Mouse (Mus musculus) neural tube, embryonic 12.5 days (tissue): ENCODE results near the gene Asap2. TPM values are rescaled to one million over a fixed set of nuclear protein-coding genes. Genes with fewer than 3 reads are reported as not detected.

ENCODE experiments used
- ATAC-seq: fragments of 200-750 bp; cut with Nextera tagmentation; 2 replicates; pipeline ENCODE4 v1.8.0; 2017; ENCODE audit warnings: low read depth, mild to moderate bottlenecking, moderate TSS enrichment, moderate library complexity; ENCODE audit not compliant: low FRiP score
- H3K27ac ChIP-seq: fragments of 300-500 bp; sonication (generic); 2 replicates; pipeline ENCODE4 v1.5.1; 2016
- H3K27me3 ChIP-seq: fragments of 300-500 bp; sonication (generic); replicated peaks from 2 replicates; pipeline ENCODE4 v1.6.1; 2016; ENCODE audit warnings: mild to moderate bottlenecking
- H3K36me3 ChIP-seq: fragments of 300-500 bp; sonication (generic); 2 replicates; pipeline ENCODE4 v1.6.1; 2016; ENCODE audit warnings: mild to moderate bottlenecking
- H3K4me1 ChIP-seq: fragments of 300-500 bp; sonication (generic); 2 replicates; pipeline ENCODE4 v1.6.1; 2016
- H3K4me2 ChIP-seq: fragments of 300-500 bp; sonication (generic); replicated peaks from 2 replicates; pipeline ENCODE4 v1.6.1; 2016; ENCODE audit warnings: mild to moderate bottlenecking
- H3K4me3 ChIP-seq: fragments of 300-500 bp; sonication (generic); 2 replicates; pipeline ENCODE4 v1.5.1; 2016
- H3K9ac ChIP-seq: fragments of 300-500 bp; sonication (generic); 2 replicates; pipeline ENCODE4 v1.6.1; 2016; ENCODE audit warnings: mild to moderate bottlenecking
- H3K9me3 ChIP-seq: fragments of 300-500 bp; sonication (generic); 2 replicates; pipeline ENCODE4 v1.6.1; 2016; ENCODE audit warnings: mild to moderate bottlenecking
- WGBS: fragments of 180-500 bp; shearing (Covaris S2); methylation state at CpG from one replicate; pipeline ENCODE4 v1.1.7; 2016; 5-methylcytosine and 5-hydroxymethylcytosine counted together
- polyA plus RNA-seq: library from polyadenylated mRNA; unstranded; fragments of >200 nt; fragmentation: Nextera tagmentation; extraction: Ambion mirVana; gene quantifications from 2 replicates; pipeline ENCODE4 v1.2.1, GENCODE M21; 2016

Asap2 gene
- polyA plus RNA-seq, 1 experiment from 2014 or later: 16.6 TPM

DNA sequence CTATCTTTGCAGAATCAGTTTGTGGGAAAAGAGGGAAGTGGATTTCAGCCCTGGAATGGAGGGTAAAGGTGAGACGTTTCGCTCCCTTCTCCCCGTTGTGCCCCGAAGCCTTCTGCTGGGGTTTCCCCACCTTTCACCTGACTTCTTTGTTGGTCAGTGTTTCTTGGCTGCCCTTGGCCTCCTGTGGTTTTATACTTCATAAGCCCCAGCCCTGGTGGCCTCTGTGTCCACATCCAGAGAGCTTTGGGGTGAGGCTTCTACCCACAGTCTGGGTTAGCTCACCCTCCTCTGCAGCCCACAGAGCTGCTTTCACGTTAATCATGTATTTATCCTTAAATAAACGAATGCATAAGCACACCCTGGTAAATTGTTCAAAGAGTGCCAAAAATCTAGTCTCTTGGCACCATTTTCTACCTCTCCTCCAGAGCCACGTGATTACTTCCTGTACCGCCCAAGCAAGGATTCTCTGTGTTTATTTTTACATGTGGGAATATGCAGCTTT, 170.1 kb downstream of the Asap2 start:
- no peak overlapping the region for H3K9ac ChIP-seq
- H3K36me3 ChIP-seq: no peaks in the 10 kb centered on the region
- no peak overlapping the region for H3K4me3 ChIP-seq
- peaks cover 13% of the 10 kb centered on the region for H3K4me1 ChIP-seq
- no peak overlapping the region for H3K27ac ChIP-seq
- H3K27me3 ChIP-seq: no peaks in the 10 kb centered on the region
- H3K4me2 ChIP-seq: no peak overlapping the region
- WGBS: 87% methylated on average over 8 of the region's 8 CpGs
- ATAC-seq: no peak
- H3K9me3 ChIP-seq: no peaks in the 10 kb centered on the region

DNA sequence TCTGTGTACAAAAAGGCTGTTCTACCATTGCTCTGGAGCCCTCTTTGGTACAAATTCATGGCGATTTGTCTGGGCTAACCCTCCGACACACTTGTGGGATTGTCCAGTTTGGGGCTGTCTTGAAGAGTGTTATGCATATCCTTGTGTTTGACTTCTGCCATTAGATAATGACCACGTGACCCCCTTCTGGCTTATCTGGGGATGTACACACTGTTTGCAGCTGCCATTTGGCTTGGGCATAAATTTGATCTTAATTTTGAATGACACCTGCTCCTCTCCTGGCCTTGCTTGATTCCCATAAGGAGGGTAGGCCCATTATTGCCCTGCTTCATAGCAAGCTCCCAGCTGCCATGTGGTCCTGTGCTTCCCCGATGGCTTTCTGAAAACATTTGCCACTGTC, 171.6 kb downstream of the Asap2 start:
- no peaks in the 10 kb centered on the region for H3K9me3 ChIP-seq
- H3K36me3 ChIP-seq: no peaks in the 10 kb centered on the region
- no peak overlapping the region for H3K9ac ChIP-seq
- peaks cover 22% of the 10 kb centered on the region for H3K4me1 ChIP-seq
- no peak for ATAC-seq
- no peaks in the 10 kb centered on the region for H3K27me3 ChIP-seq
- no peak overlapping the region for H3K4me3 ChIP-seq
- no peak overlapping the region for H3K27ac ChIP-seq
- no peak overlapping the region for H3K4me2 ChIP-seq
- WGBS: 92% methylated on average over 4 of the region's 4 CpGs

DNA sequence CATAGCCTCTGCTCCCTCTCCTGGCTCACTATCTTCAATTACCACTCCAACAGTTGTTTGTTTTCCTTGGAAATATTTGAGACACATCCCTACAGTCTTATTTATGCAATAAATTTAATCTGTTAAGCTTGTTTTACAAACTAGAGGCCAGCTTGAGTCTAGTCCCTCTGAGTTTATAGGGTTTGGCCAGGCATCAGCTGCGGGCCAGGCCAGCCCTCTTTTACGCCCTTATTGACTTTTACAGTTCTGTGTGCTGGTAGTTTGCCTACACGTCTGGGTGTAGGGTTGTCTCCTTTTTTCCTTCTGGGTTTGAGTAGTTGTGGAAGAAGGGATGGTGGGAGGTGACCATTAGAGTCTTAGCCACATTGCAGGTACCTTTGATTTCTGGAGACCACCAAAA, 173.4 kb downstream of the Asap2 start:
- WGBS: 42% methylated on average over 3 of the region's 3 CpGs
- Histone ChIP-seq H3K9me3 (no peaks in the 10 kb centered on the region), H3K4me1 (peaks cover 33% of the 10 kb centered on the region), H3K4me2 (no peak overlapping the region), H3K9ac (no peak overlapping the region), H3K27me3 (no peaks in the 10 kb centered on the region), H3K4me3 (no peak overlapping the region), H3K27ac (no peak overlapping the region), H3K36me3 (no peaks in the 10 kb centered on the region)
- no peak for ATAC-seq

DNA sequence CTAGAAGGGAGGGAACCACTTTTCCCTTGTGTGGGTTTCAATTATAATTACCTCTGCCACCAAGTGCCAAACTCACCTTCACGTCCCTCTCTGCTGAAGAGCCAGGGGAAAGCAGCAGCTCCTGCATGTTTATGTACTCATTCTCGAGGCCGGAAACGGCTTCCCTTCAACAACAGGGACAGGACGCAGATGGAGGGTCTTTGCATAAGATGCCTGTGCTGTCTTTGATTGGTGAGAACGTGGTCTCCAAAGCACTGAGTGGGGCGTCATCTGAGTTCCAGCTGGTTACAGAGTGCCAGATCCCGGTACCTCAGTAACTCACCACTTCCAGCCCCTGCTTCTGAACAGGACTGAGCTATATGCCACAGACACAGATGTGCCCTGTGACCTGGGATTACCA, 174.0 kb downstream of the Asap2 start:
- peaks cover 5% of the 10 kb centered on the region; the same call in 1 of the 2 replicates for H3K36me3 ChIP-seq
- no peak overlapping the region for H3K4me3 ChIP-seq
- H3K4me1 ChIP-seq: peaks cover 29% of the 10 kb centered on the region
- no peak overlapping the region for H3K9ac ChIP-seq
- H3K27me3 ChIP-seq: no peaks in the 10 kb centered on the region
- WGBS: 75% methylated on average over 8 of the region's 8 CpGs
- ATAC-seq: no peak
- H3K27ac ChIP-seq: no peak overlapping the region
- no peak overlapping the region for H3K4me2 ChIP-seq
- no peaks in the 10 kb centered on the region for H3K9me3 ChIP-seq

DNA sequence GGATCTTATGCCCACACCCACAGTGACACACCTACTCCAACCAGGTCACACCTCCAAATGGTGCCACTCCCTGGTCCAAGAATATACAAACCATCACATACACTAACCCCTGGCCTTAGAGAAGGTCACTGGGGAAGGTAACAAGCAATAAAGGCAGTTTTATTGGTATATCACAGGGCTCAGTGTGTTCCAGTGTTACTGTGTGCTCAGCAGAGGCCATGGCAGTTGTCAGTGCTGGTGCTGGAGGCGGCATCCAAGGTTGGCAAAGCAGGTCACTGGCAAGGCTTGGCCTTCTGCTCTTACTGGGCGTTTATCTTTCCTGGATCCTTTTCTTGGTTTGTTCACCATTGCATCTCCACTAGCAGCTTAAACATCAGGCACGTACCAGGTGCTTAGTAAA, 174.9 kb downstream of the Asap2 start:
- Histone ChIP-seq H3K4me3 (no peak overlapping the region), H3K9me3 (no peaks in the 10 kb centered on the region), H3K27me3 (no peaks in the 10 kb centered on the region), H3K4me1 (peaks cover 22% of the 10 kb centered on the region; the same call in 1 of the 2 replicates), H3K36me3 (peaks cover 14% of the 10 kb centered on the region), H3K27ac (no peak overlapping the region), H3K9ac (no peak overlapping the region), H3K4me2 (no peak overlapping the region)
- ATAC-seq: no peak
- WGBS: 89% methylated on average over 3 of the region's 3 CpGs

DNA sequence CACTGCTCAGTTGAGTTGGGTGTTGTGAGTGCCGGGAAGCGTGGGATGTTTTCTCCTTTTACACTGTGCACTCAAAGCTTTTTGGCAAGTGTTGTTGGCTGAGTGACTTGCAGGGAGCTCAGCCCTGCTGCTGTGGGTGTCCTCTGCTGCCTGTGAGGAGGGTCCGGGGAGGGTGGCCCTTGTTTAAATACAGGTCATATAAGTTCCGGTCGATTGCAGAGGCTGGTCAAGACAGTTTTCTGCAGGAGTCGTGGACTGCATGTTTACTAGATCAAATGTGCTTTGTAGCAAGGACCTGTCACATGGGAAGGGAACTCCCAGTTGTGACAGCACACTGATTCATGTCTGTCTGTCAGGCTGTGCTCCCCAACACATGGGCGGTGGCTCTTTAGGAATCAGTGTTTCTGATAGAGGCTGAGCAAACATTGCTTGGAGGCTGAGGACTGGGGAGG, 175.7 kb downstream of the Asap2 start:
- no peaks in the 10 kb centered on the region for H3K9me3 ChIP-seq
- peaks cover 14% of the 10 kb centered on the region for H3K36me3 ChIP-seq
- 53% methylated on average over 7 of the region's 7 CpGs for WGBS
- no peak for ATAC-seq
- H3K27ac ChIP-seq: no peak overlapping the region
- H3K4me1 ChIP-seq: peaks cover 22% of the 10 kb centered on the region; the same call in 1 of the 2 replicates
- no peaks in the 10 kb centered on the region for H3K27me3 ChIP-seq
- no peak overlapping the region for H3K9ac ChIP-seq
- no peak overlapping the region for H3K4me3 ChIP-seq
- no peak overlapping the region for H3K4me2 ChIP-seq

DNA sequence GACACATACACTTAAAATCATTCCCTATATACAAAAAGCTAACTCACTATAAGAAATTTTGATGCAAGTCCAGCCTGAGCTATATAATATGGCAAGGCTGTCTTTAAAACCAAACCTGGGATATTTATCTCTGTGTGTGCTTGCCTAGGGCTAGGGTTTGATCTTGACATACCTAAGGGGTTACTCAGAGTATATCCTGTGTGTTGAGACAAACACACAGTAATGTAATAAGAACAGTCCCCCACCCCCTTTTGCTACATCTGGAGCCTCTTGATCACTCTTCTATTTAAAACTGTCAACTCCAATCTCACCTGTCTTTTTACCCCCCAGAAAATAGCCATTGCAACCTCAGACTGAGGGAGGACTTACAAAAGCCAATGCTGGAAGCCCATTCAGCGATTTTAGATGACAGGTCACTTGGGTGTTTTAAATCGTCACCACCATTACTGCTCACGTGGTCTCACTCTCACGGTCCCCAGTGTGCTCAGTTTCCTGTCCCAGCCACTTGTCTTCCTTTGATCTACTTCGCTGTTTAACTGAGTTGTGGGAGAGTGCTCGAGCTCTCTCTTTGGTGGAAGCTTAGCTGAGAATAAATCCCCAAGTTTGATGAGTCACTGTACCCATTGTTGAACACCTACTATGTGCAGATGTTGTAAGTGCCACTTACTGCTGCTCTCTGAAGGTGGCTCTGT, 176.8 kb downstream of the Asap2 start:
- WGBS: 22% methylated on average over 6 of the region's 6 CpGs
- Histone ChIP-seq H3K36me3 (peaks cover 14% of the 10 kb centered on the region), H3K4me3 (no peak overlapping the region), H3K4me2 (no peak overlapping the region), H3K9ac (no peak overlapping the region), H3K4me1 (peaks cover 22% of the 10 kb centered on the region; the same call in 1 of the 2 replicates), H3K9me3 (no peaks in the 10 kb centered on the region), H3K27me3 (no peaks in the 10 kb centered on the region), H3K27ac (no peak overlapping the region)
- ATAC-seq: peak; percentile 41; the same call in 1 of the 2 replicates

DNA sequence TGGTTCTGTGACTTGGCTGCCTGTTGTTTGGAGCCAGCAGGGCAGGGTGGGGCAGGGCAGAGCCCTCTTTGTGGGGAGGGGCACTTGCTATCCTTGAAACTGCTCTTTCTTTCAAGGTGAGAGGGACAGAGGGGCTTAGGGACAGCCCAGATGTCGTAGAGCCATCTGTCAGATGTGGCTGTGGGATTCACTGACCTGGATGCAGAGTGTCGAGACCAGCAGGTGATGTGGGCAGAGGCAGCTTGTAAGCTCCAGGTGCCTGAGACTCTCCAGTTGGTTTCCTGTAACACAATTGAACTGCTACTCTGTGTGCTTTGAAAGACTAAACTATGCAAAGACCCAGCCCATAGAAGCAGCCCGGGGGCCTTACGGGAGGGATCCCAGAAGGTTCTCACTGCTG, 177.5 kb downstream of the Asap2 start:
- Histone ChIP-seq H3K9me3 (no peaks in the 10 kb centered on the region), H3K9ac (no peak overlapping the region), H3K27me3 (no peaks in the 10 kb centered on the region), H3K36me3 (peaks cover 14% of the 10 kb centered on the region), H3K4me3 (no peak overlapping the region), H3K4me2 (no peak overlapping the region), H3K27ac (no peak overlapping the region), H3K4me1 (peaks cover 22% of the 10 kb centered on the region; the same call in 1 of the 2 replicates)
- WGBS: 83% methylated on average over 4 of the region's 4 CpGs
- no peak for ATAC-seq

DNA sequence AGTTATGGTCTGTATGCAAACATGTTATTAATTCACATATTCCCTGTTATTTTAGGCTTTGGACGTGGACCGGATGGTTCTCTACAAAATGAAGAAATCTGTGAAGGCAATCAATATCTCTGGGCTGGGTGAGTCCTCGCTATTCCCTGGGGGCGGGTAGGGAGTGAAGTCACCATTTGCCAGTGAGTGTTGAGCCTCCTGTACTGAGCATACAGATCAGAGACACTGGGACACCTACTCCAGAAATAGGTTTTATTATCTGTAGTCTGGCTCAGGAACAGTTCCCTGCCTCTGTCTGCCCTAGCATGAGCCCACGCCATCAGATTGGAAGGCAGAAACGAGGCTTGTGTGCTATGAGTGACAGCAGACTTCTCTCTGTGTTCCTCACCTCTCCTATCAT, 177.9 kb downstream of the Asap2 start:
- no peak overlapping the region for H3K27ac ChIP-seq
- no peaks in the 10 kb centered on the region for H3K27me3 ChIP-seq
- H3K4me2 ChIP-seq: no peak overlapping the region
- H3K36me3 ChIP-seq: peaks cover 14% of the 10 kb centered on the region
- H3K4me3 ChIP-seq: no peak overlapping the region
- WGBS: 95% methylated on average over 6 of the region's 6 CpGs
- no peak overlapping the region for H3K9ac ChIP-seq
- H3K9me3 ChIP-seq: no peaks in the 10 kb centered on the region
- no peak for ATAC-seq
- H3K4me1 ChIP-seq: peaks cover 22% of the 10 kb centered on the region; the same call in 1 of the 2 replicates

DNA sequence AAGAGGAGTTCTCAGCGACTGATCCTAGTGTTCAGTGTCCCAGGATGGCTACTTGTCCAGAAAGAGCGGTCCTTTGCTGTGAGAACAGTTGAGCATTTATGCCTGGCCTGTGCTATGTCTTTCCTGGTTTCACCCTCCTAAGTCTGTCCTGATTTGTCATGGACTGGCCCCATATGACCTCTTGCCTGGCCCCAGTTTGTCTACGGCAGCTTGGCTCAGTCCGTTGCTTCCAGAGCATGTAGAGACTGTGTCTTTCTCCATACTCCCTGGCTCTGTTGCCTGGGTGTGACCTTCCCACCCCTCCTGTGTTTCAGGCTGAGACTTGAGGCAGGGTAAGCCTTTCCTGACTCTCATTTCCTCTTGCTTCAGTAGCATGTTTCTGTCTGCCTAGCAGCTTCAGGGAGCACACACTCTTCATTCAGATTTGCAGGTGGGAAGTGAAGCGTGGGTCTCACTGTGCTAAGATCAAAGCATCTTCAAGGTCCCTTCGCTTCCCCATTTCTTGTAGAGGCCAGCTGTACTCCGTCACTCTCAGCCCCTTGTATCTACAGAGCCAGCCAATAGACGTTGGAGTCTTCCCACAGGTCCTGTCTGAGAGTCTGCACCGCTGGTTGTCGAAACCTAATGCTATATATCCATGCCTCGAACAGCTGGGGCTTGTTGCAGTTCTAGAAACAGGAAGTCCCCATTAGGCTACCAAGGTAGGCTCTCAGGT, 181.7 kb downstream of the Asap2 start:
- peaks cover 13% of the 10 kb centered on the region; the same call in 1 of the 2 replicates for H3K4me1 ChIP-seq
- no peak overlapping the region for H3K4me2 ChIP-seq
- ATAC-seq: no peak

DNA sequence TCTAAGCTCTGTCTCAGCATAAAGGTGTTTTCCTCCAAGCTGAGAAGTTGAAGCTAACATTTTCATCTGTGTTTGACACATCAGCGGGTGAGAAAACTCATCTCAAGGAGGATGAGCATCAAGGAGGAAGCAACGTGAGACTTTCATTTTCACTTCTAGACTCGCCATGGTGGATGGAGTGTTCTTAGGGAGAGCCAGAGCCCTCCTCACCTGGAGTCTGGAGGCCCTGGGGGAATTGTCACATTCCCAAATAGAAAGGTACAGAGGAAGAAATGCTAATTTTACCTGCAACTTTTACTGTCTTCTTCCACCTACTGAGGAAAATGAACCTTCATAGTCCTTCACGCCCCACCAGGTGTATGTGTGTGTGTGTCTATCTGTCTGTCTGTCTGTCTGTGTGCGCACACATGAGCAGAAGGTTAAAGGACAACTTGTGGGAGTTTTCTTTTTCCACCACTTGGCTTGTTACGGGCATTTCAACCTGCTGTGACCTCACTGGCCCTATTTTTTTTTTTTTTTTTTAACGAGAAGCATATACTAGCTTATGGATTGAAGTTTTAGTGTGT, 183.7 kb downstream of the Asap2 start:
- Histone ChIP-seq H3K36me3 (peaks cover 13% of the 10 kb centered on the region), H3K4me1 (peaks cover 6% of the 10 kb centered on the region; the same call in 1 of the 2 replicates), H3K4me2 (no peak overlapping the region), H3K27ac (no peak overlapping the region), H3K9ac (no peak overlapping the region), H3K9me3 (no peaks in the 10 kb centered on the region), H3K4me3 (no peak overlapping the region), H3K27me3 (no peaks in the 10 kb centered on the region)
- no peak for ATAC-seq
- 92% methylated on average over 7 of the region's 7 CpGs for WGBS

More for the DNA sequence above, 181.7 kb downstream of the Asap2 start:
- no peaks in the 10 kb centered on the region for H3K27me3 ChIP-seq
- 92% methylated on average over 11 of the region's 11 CpGs for WGBS
- peaks cover 14% of the 10 kb centered on the region for H3K36me3 ChIP-seq
- H3K4me3 ChIP-seq: no peak overlapping the region
- no peak overlapping the region for H3K9ac ChIP-seq
- no peak overlapping the region for H3K27ac ChIP-seq
- H3K9me3 ChIP-seq: no peaks in the 10 kb centered on the region

DNA sequence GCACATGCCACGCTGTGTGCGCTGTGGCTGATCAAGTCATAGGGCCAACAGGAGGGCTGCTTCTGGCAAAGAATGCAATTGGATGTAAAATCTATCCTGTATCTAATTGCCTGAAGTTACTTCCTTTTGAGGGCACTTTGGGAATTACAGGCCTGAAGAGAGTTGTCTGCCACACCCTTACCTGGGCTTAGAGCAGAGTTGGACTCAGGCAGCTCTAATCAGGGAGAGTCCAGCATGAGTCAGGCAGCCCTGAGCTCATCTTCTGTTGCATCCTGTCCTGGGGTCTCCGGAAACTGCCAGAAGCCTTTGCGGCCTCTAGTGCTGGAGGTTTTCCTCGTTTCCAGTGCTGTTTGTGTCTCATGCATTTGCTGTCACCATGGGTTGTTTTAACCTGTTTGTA, 186.1 kb downstream of the Asap2 start:
- no peak overlapping the region for H3K4me3 ChIP-seq
- no peaks in the 10 kb centered on the region for H3K36me3 ChIP-seq
- H3K9me3 ChIP-seq: no peaks in the 10 kb centered on the region
- no peak overlapping the region for H3K27ac ChIP-seq
- no peak for ATAC-seq
- no peak overlapping the region for H3K4me2 ChIP-seq
- H3K9ac ChIP-seq: no peak overlapping the region
- 86% methylated on average over 5 of the region's 5 CpGs for WGBS
- no peaks in the 10 kb centered on the region for H3K27me3 ChIP-seq
- peaks cover 6% of the 10 kb centered on the region; the same call in 1 of the 2 replicates for H3K4me1 ChIP-seq
